Mouse (Mus musculus) heart, postnatal 25 days (tissue): ENCODE results near the gene Mgat4a. TPM values are rescaled to one million over a fixed set of nuclear protein-coding genes. Genes with fewer than 3 reads are reported as not detected.

ENCODE experiments used
- DNase-seq: peaks from one replicate; pipeline ENCODE4 v3.0.0; 2022; ENCODE audit warnings: low spot score
- intact Hi-C: fragments of 180-260 bp; cut with DNase I; formaldehyde crosslinking; loops from one replicate; pipeline ENCODE4 v1.15.1; 2025
- total RNA-seq, 2 experiments: library from RNA; stranded (reverse); gene quantifications; 2 replicates each; pipeline ENCODE4 v1.2.3; 2021

Mgat4a gene
- total RNA-seq, result 10 to 100 TPM in 1 of 2 experiments, 1 to 10 TPM in 1; 8.6 to 10.8 TPM

GRCm38 (mm10) chr1:37540810-37541658 is at the start of gene Mgat4a:
Gene Mgat4a (minus strand): TSS chr1:37541016.
- DNase-seq, result peak; percentile 84
- intact Hi-C loops, result loop anchor here (5.0 kb wide), 1 partner anchor 91 kb away; no protein-coding TSS in a partner anchor

GRCm38 (mm10) chr1:37585809-37586480 is 45.1 kb upstream of the Mgat4a start:
- DNase-seq, result peak; percentile 69
- intact Hi-C loops, result no loop called here

- DNase-seq, result no peak
- intact Hi-C loops, result no loop called here
Measured at GRCm38 (mm10) chr1:37583795-37584464, 43.1 kb upstream of the Mgat4a start.

DNA sequence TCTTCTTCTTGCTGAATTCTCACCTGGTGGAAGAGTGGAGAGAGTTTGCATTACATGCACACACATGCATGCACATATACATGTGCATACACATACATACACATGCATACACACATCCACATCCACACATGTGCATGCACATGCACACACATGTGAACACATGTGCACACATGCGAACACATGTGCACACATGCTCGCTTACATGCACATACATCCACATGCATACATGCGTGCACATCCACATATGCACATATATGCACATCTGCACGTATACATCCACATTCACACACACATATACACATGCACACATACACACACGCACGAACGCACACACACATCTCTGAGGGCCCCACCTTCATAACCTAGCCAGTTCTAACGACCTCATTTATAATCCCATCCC is 42.4 kb upstream of the Mgat4a start:
- DNase-seq, result no peak
- intact Hi-C loops, result no loop called here

DNA sequence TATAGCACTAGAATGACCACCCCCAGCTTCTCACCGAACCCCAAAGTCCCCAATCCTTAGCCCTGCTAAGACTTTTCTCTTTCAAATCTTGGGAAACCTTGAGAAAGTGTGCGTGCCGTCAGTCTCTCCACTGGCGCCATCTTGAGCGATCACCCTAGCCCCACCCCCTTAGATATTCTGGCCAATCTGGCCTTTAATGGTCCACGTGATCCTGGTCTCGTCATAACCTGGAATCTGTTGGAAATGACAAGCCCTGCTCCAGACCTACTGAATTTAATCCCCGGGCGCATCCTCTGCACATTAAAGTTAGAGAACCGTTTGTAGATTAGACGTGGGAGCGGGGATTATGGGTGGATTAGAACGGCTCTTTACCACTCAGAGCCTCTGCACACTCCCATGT is 38.9 kb upstream of the Mgat4a start:
- intact Hi-C loops, result no loop called here

GRCm38 (mm10) chr1:37572528-37573272 is 31.9 kb upstream of the Mgat4a start:
- no peak for DNase-seq
- intact Hi-C loops, result no loop called here

More for the DNA sequence above, 38.9 kb upstream of the Mgat4a start:
- no peak for DNase-seq

DNA sequence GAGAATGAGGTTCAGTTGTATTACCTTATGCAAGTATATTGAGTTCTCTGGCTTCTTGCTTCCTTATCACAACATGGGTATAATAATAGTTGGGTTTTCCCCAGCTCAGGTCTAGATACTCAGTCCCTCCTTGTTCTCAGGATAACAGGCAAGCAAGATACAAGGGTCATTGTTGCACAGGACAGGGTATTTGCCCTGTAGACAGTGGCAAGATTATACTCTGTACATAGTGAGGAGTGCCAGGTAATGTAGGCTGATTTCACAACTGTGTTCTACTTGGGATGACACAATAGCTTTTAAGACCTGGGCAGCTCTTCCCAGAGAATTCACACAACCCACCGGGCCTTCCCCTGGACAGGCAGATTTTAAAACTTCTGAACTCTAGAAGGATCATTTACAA is 27.6 kb upstream of the Mgat4a start:
- no peak for DNase-seq
- intact Hi-C loops, result no loop called here

GRCm38 (mm10) chr1:37566754-37567153 is 25.9 kb upstream of the Mgat4a start:
- intact Hi-C loops, result no loop called here

GRCm38 (mm10) chr1:37566344-37566743 is 25.5 kb upstream of the Mgat4a start:
- intact Hi-C loops, result no loop called here
- DNase-seq, result no peak

More at GRCm38 (mm10) chr1:37566754-37567153, 25.9 kb upstream of the Mgat4a start:
- no peak for DNase-seq

DNA sequence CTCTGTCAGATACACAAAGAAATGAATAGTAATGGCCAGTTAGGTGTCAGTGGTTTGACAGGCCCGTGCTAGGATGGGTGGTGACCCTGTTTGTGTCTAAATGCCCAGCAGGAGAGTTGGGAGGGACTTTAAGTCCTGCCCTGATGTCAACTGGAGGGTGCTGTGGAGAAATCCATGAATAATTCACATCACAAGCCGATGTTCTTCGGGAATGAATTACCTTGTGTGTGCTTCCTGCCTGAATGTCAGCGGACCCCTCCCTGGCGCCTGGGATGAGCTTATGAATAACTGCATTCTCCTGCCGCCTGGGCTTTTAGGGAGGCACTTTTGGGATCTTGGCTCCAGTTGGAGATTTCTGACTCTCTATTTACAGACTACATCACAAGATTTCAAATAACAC is 24.6 kb upstream of the Mgat4a start:
- intact Hi-C loops, result no loop called here
- no peak for DNase-seq

DNA sequence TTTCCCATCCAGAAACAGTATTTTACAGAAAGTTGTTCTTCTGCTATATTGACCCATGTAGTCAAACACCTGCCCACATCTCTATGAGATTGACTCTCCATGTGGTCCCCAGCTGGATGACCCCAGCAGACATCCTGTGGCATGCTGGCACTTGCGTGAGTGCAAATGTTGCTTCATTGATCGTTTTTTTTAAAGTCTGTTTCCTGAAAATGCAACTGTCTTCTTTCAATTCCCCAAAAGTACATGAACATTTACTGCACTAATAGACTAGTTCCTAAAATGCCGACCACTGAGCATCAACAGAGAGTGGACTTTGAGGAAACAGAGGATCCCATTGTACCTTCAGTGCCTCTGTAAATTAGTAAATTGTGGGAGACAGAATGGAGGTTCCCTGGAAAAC is 21.1 kb upstream of the Mgat4a start:
- no peak for DNase-seq
- intact Hi-C loops, result no loop called here

DNA sequence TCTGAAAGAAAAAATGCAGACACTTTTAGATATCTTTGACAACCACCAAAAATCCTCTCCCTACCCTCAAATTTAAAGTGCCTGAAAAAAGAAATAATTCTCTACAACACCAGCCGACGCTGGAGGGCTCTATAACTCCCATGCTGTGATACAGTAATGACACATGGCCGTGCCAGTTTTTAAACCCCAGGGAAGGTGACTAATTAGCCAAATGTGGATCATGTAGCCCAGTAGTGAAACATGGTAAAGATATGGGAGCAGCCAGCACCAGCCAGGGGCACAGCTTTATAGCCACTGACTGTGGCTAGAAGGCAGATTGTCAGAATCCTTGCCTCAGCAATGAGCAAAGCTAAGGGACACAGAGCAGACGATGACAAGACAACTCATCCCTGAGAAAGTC is 19.5 kb upstream of the Mgat4a start:
- no peak for DNase-seq
- intact Hi-C loops, result no loop called here

- intact Hi-C loops, result no loop called here
- no peak for DNase-seq
Measured at GRCm38 (mm10) chr1:37551986-37552385, 11.2 kb upstream of the Mgat4a start.

DNA sequence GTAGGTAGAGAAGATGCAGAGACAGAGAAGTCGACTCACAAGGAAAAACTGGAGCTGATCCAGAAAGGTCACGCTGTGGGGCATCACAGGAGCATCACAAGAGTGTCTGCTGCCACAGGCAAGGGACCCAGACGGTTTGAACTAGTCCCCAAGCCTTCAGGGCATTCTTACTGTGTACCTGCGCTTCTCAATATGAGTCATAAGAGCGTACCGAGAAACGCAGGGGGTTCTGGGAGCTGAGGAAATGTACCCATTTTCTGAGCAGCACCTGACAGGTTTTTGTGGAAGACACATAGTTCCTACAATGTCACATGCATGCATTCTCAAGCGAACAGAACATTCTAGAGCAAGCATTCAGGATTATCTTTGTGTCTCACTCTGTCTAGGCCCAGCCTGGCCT is 8.7 kb upstream of the Mgat4a start:
- intact Hi-C loops, result no loop called here
- DNase-seq, result no peak

GRCm38 (mm10) chr1:37546398-37547051 is 5.7 kb upstream of the Mgat4a start:
- no peak for DNase-seq
- intact Hi-C loops, result no loop called here

GRCm38 (mm10) chr1:37544251-37544650 is 3.4 kb upstream of the Mgat4a start:
- intact Hi-C loops, result loop anchor here (5.0 kb wide), 1 partner anchor 88 kb away; no protein-coding TSS in a partner anchor
- DNase-seq, result no peak

DNA sequence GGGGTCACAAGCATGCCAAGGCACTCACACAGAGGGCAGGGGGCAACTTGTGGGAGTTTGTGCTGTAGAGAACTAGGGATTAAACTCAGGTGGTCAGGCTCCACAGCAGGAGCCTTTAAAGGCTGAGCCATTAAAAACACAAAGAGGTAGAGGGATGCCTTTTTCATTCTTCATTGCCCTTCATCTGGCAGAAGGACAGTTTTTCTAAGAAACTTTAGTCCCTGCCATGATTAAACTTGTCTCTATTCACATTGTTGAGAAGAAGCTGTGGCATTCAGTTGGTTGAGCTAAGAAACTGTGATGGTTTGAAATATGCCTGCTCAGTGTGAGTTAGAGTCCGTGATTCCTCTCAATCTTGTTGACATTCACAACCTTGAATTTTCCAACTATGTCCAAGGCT is 2.2 kb upstream of the Mgat4a start:
- intact Hi-C loops, result loop anchor here (5.0 kb wide), 1 partner anchor 89 kb away; no protein-coding TSS in a partner anchor

GRCm38 (mm10) chr1:37539968-37540809 is 627 bp downstream of the Mgat4a start:
- intact Hi-C loops, result loop anchor here (5.0 kb wide), 4 partner anchors 48 to 108 kb away; partner anchors contain the start of genes Coa5 and Unc50
- no peak for DNase-seq

More for the DNA sequence above, 2.2 kb upstream of the Mgat4a start:
- no peak for DNase-seq
